In genomic region chr5:118673859-118674258, GRCm38 (mm10) we compare ENCODE assay signal across 11 mouse cellular contexts.
A peak's percentile ranks its signal among the peaks of the same experiment; 100 is the strongest.
DNase-seq lines count a peak whose midpoint lies in the region; ATAC-seq lines count a peak whose summit lies in the region.
"Had no signal": no experiment of that assay in that cellular context is flagged by ENCODE, and none has a peak within 500 bp of the region (broad histone marks: within the 10 kb centered on the region; RNA-seq: fewer than 3 reads in every experiment).

No protein-coding gene starts in this region.

- no peak overlapping the region for H3K4me3 ChIP-seq in kidney, embryonic 16.5 days (ENCODE audit: low read length)
- H3K4me3 ChIP-seq in kidney, embryonic 15.5 days (replicated peaks) = no peak overlapping the region
- no peak overlapping the region for H3K4me3 ChIP-seq in embryonic facial prominence, embryonic 12.5 days
- H3K4me3 ChIP-seq in hindbrain, embryonic 14.5 days (replicated peaks; ENCODE audit: low read length) = no peak overlapping the region

- intact Hi-C loops in left cerebral cortex, postnatal 36 days (cut with DNase I) = no loop called here

- H3K27ac ChIP-seq in kidney, embryonic 16.5 days (ENCODE audit: low read length) = 0 out of 2 replicates have a peak overlapping the region, but pooled peaks have one; percentile 8
- H3K27ac ChIP-seq in kidney, embryonic 15.5 days = no peak overlapping the region
- 0 out of 2 replicates have a peak overlapping the region, but pooled peaks have one; percentile 30 for H3K27ac ChIP-seq in embryonic facial prominence, embryonic 12.5 days
- H3K27ac ChIP-seq in hindbrain, embryonic 14.5 days = peak overlapping the region; percentile 48; the same call in 1 of the 2 replicates

- no peak overlapping the region for H3K4me2 ChIP-seq in kidney, embryonic 16.5 days (replicated peaks; ENCODE audit: low read depth, low read length)
- H3K4me2 ChIP-seq in kidney, embryonic 15.5 days = no peak overlapping the region
- no peak overlapping the region for H3K4me2 ChIP-seq in embryonic facial prominence, embryonic 12.5 days (replicated peaks)
- no peak overlapping the region for H3K4me2 ChIP-seq in hindbrain, embryonic 14.5 days (replicated peaks)

- peak; percentile 32 for DNase-seq in Muller cell, postnatal 12 days (ENCODE audit: inconsistent ontology term)
- DNase-seq in hindbrain, embryonic 14.5 days (ENCODE audit: low spot score) = no peak
- DNase-seq in adrenal gland, postnatal 4 days (ENCODE audit: low spot score in 2 of 2) = no peak
- DNase-seq in left cerebral cortex, postnatal 36 days (ENCODE audit: low spot score in 2 of 2) = no peak
- DNase-seq in cerebellum, adult 8-10 months = no peak
- DNase-seq: kidney, postnatal 25 days; lung, adult 2 months had no signal

- ATAC-seq in kidney, embryonic 16.5 days (ENCODE audit: low FRiP score, low TSS enrichment) = no peak
- no peak for ATAC-seq in kidney, embryonic 15.5 days (replicated peaks; ENCODE audit: low FRiP score)
- ATAC-seq in embryonic facial prominence, embryonic 12.5 days (ENCODE audit: insufficient number of reproducible peaks, insufficient read depth, low FRiP score, low TSS enrichment) = no peak
- no peak for ATAC-seq in hindbrain, embryonic 14.5 days (ENCODE audit: low FRiP score)
- ATAC-seq: Patski had no signal

- WGBS in kidney, embryonic 16.5 days = 34% methylated on average over 5 of the region's 5 CpGs
- WGBS in kidney, embryonic 15.5 days = 28% methylated on average over 5 of the region's 5 CpGs
- 69% methylated on average over 5 of the region's 5 CpGs for WGBS in embryonic facial prominence, embryonic 12.5 days
- 23% methylated on average over 5 of the region's 5 CpGs for WGBS in hindbrain, embryonic 14.5 days

- no peak overlapping the region for H3K9ac ChIP-seq in kidney, embryonic 16.5 days (replicated peaks; ENCODE audit: low read length)
- no peak overlapping the region for H3K9ac ChIP-seq in kidney, embryonic 15.5 days
- H3K9ac ChIP-seq in embryonic facial prominence, embryonic 12.5 days = no peak overlapping the region
- 0 out of 2 replicates have a peak overlapping the region, but pooled peaks have one; percentile 13 for H3K9ac ChIP-seq in hindbrain, embryonic 14.5 days

- H3K9me3 ChIP-seq in kidney, embryonic 16.5 days (ENCODE audit: low read length) = no peaks in the 10 kb centered on the region
- H3K9me3 ChIP-seq in kidney, embryonic 15.5 days (replicated peaks) = no peaks in the 10 kb centered on the region
- no peaks in the 10 kb centered on the region for H3K9me3 ChIP-seq in embryonic facial prominence, embryonic 12.5 days
- H3K9me3 ChIP-seq in hindbrain, embryonic 14.5 days (ENCODE audit: control insufficient read depth, low read length) = no peaks in the 10 kb centered on the region

- H3K36me3 ChIP-seq in kidney, embryonic 16.5 days (ENCODE audit: insufficient read depth, low read length) = no peaks in the 10 kb centered on the region
- no peaks in the 10 kb centered on the region for H3K36me3 ChIP-seq in kidney, embryonic 15.5 days
- no peaks in the 10 kb centered on the region for H3K36me3 ChIP-seq in embryonic facial prominence, embryonic 12.5 days
- H3K36me3 ChIP-seq in hindbrain, embryonic 14.5 days (replicated peaks; ENCODE audit: control insufficient read depth, insufficient read depth) = no peaks in the 10 kb centered on the region

- no peaks in the 10 kb centered on the region for H3K27me3 ChIP-seq in kidney, embryonic 16.5 days (ENCODE audit: insufficient read depth, low read length)
- no peaks in the 10 kb centered on the region for H3K27me3 ChIP-seq in kidney, embryonic 15.5 days
- H3K27me3 ChIP-seq in embryonic facial prominence, embryonic 12.5 days = no peaks in the 10 kb centered on the region
- H3K27me3 ChIP-seq in hindbrain, embryonic 14.5 days (ENCODE audit: control insufficient read depth, insufficient read depth, low read length) = no peaks in the 10 kb centered on the region
- H3K27me3 ChIP-seq: Patski had no signal

- H3K4me1 ChIP-seq in kidney, embryonic 16.5 days (ENCODE audit: insufficient read depth, low read length) = peaks cover 54% of the 10 kb centered on the region
- peaks cover 76% of the 10 kb centered on the region for H3K4me1 ChIP-seq in kidney, embryonic 15.5 days
- peaks cover 44% of the 10 kb centered on the region for H3K4me1 ChIP-seq in embryonic facial prominence, embryonic 12.5 days
- peaks cover 40% of the 10 kb centered on the region for H3K4me1 ChIP-seq in hindbrain, embryonic 14.5 days (replicated peaks; ENCODE audit: control insufficient read depth, insufficient read depth, low read length)
